Comparison of ENCODE assay signal across 28 mouse cellular contexts in genomic region chr7:82424281-82424680, GRCm38 (mm10).
DNase-seq lines count a peak whose midpoint lies in the region; ATAC-seq and TF ChIP-seq lines count a peak whose summit lies in the region.
"Had no signal": no experiment of that assay in that cellular context is flagged by ENCODE, and none has a peak within 500 bp of the region (broad histone marks: within the 10 kb centered on the region; RNA-seq: fewer than 3 reads in every experiment).

No protein-coding gene starts in this region.

- intact Hi-C loops in heart, postnatal 25 days (cut with DNase I), result no loop called here

- no peak for TF ChIP-seq CTCF in stomach, postnatal 0 days (IDR thresholded peaks at IDR 0.05; ENCODE audit: low read depth)

- peaks cover 19% of the 10 kb centered on the region for H3K4me1 ChIP-seq in embryonic facial prominence, embryonic 12.5 days
- H3K4me1 ChIP-seq in embryonic facial prominence, embryonic 10.5 days, result 0 out of 2 replicates have a peak, but pooled peaks cover 3% of the 10 kb centered on the region
- H3K4me1 ChIP-seq in heart, embryonic 16.5 days (ENCODE audit: control insufficient read depth, insufficient read depth, low read length), result peaks cover 41% of the 10 kb centered on the region
- H3K4me1 ChIP-seq in limb, embryonic 13.5 days, result peaks cover 67% of the 10 kb centered on the region
- H3K4me1 ChIP-seq in stomach, postnatal 0 days (replicated peaks; ENCODE audit: control insufficient read depth, insufficient read depth), result no peaks in the 10 kb centered on the region
- H3K4me1 ChIP-seq: forebrain, embryonic 10.5 days; midbrain, embryonic 10.5 days; midbrain, embryonic 15.5 days had no signal

- H3K36me3 ChIP-seq in embryonic facial prominence, embryonic 12.5 days, result no peaks in the 10 kb centered on the region
- H3K36me3 ChIP-seq in embryonic facial prominence, embryonic 10.5 days (replicated peaks), result no peaks in the 10 kb centered on the region
- no peaks in the 10 kb centered on the region for H3K36me3 ChIP-seq in heart, embryonic 16.5 days (ENCODE audit: control insufficient read depth, insufficient read depth)
- H3K36me3 ChIP-seq in limb, embryonic 13.5 days, result no peaks in the 10 kb centered on the region
- H3K36me3 ChIP-seq in stomach, postnatal 0 days (ENCODE audit: control insufficient read depth, insufficient read depth, low read length), result no peaks in the 10 kb centered on the region
- H3K36me3 ChIP-seq: forebrain, embryonic 10.5 days; forebrain, embryonic 15.5 days; G1E; lung, embryonic 15.5 days; midbrain, embryonic 10.5 days; midbrain, embryonic 15.5 days had no signal

- no peak for TF ChIP-seq EP300 in stomach, postnatal 0 days (optimal IDR thresholded peaks at IDR 0.05)

- no peak overlapping the region for H3K4me3 ChIP-seq in embryonic facial prominence, embryonic 12.5 days
- H3K4me3 ChIP-seq in embryonic facial prominence, embryonic 10.5 days, result no peak overlapping the region
- H3K4me3 ChIP-seq in heart, embryonic 16.5 days (ENCODE audit: low read length), result no peak overlapping the region
- no peak overlapping the region for H3K4me3 ChIP-seq in limb, embryonic 13.5 days
- H3K4me3 ChIP-seq in stomach, postnatal 0 days (ENCODE audit: low read depth, low read length), result no peak overlapping the region
- H3K4me3 ChIP-seq: forebrain, embryonic 10.5 days; forebrain, embryonic 15.5 days; layer of hippocampus, adult 2 months; left cerebral cortex, adult 2 months; lung, embryonic 15.5 days; midbrain, embryonic 10.5 days; midbrain, embryonic 15.5 days had no signal

- no peaks in the 10 kb centered on the region for H3K9me3 ChIP-seq in embryonic facial prominence, embryonic 12.5 days
- no peaks in the 10 kb centered on the region for H3K9me3 ChIP-seq in embryonic facial prominence, embryonic 10.5 days
- H3K9me3 ChIP-seq in heart, embryonic 16.5 days (replicated peaks; ENCODE audit: control insufficient read depth, low read length), result no peaks in the 10 kb centered on the region
- no peaks in the 10 kb centered on the region for H3K9me3 ChIP-seq in limb, embryonic 13.5 days
- no peaks in the 10 kb centered on the region for H3K9me3 ChIP-seq in stomach, postnatal 0 days (ENCODE audit: control insufficient read depth, low read length)
- H3K9me3 ChIP-seq: forebrain, embryonic 10.5 days; forebrain, embryonic 15.5 days; lung, embryonic 15.5 days; midbrain, embryonic 10.5 days; midbrain, embryonic 15.5 days had no signal

- no peak for DNase-seq in embryonic facial prominence, embryonic 10.5 days (ENCODE audit: low spot score)
- DNase-seq in heart, postnatal 25 days (ENCODE audit: low spot score), result no peak
- peak; percentile 58 for DNase-seq in stomach, postnatal 0 days (ENCODE audit: low spot score)
- DNase-seq in urinary bladder, postnatal 36 days (ENCODE audit: low spot score in 2 of 2), result no peak
- DNase-seq in spleen, postnatal 10 days (ENCODE audit: low spot score in 2 of 2), result no peak
- DNase-seq: adrenal gland, adult 8-10 months; cerebellum, adult 8-10 months; cerebellum, postnatal 36 days; gastrocnemius, postnatal 36 days; kidney, postnatal 25 days; right cerebral cortex, adult 18-20 months; spleen, adult 18-20 months; thymus, postnatal 4 days had no signal

- peak overlapping the region; percentile 47; the same call in 1 of the 2 replicates for H3K27ac ChIP-seq in embryonic facial prominence, embryonic 12.5 days
- no peak overlapping the region for H3K27ac ChIP-seq in embryonic facial prominence, embryonic 10.5 days (replicated peaks)
- H3K27ac ChIP-seq in heart, embryonic 16.5 days (ENCODE audit: low read length), result peak overlapping the region; percentile 17; the same call in 1 of the 2 replicates
- peak overlapping the region; percentile 64; the same call in 1 of the 2 replicates for H3K27ac ChIP-seq in limb, embryonic 13.5 days
- H3K27ac ChIP-seq in stomach, postnatal 0 days (replicated peaks), result peak overlapping the region; percentile 30; the same call in 1 of the 2 replicates
- H3K27ac ChIP-seq: forebrain, embryonic 10.5 days; forebrain, embryonic 15.5 days; hindbrain, embryonic 14.5 days; layer of hippocampus, adult 2 months; left cerebral cortex, adult 2 months; lung, embryonic 15.5 days; midbrain, embryonic 10.5 days; midbrain, embryonic 15.5 days had no signal

- H3K27me3 ChIP-seq in embryonic facial prominence, embryonic 12.5 days, result no peaks in the 10 kb centered on the region
- H3K27me3 ChIP-seq in embryonic facial prominence, embryonic 10.5 days (replicated peaks; ENCODE audit: low read depth, poor library complexity, severe bottlenecking), result no peaks in the 10 kb centered on the region
- H3K27me3 ChIP-seq in heart, embryonic 16.5 days (ENCODE audit: control insufficient read depth, insufficient read depth, low read length), result no peaks in the 10 kb centered on the region
- peaks cover 10% of the 10 kb centered on the region for H3K27me3 ChIP-seq in limb, embryonic 13.5 days
- no peaks in the 10 kb centered on the region for H3K27me3 ChIP-seq in stomach, postnatal 0 days (ENCODE audit: control insufficient read depth, insufficient read depth, low read length)
- H3K27me3 ChIP-seq: forebrain, embryonic 15.5 days; lung, embryonic 15.5 days; midbrain, embryonic 15.5 days had no signal

- H3K4me2 ChIP-seq in embryonic facial prominence, embryonic 12.5 days (replicated peaks), result no peak overlapping the region
- H3K4me2 ChIP-seq in heart, embryonic 16.5 days (ENCODE audit: low read depth, low read length), result no peak overlapping the region
- peak overlapping the region; percentile 52 for H3K4me2 ChIP-seq in limb, embryonic 13.5 days (replicated peaks)
- no peak overlapping the region for H3K4me2 ChIP-seq in stomach, postnatal 0 days (replicated peaks; ENCODE audit: low read depth)
- H3K4me2 ChIP-seq: forebrain, embryonic 15.5 days; heart, embryonic 11.5 days; hindbrain, embryonic 14.5 days; liver, embryonic 11.5 days; lung, embryonic 15.5 days; midbrain, embryonic 15.5 days had no signal

- no peak for ATAC-seq in embryonic facial prominence, embryonic 12.5 days (ENCODE audit: insufficient number of reproducible peaks, insufficient read depth, low FRiP score, low TSS enrichment)
- ATAC-seq in heart, embryonic 16.5 days (replicated peaks; ENCODE audit: extremely low read depth, insufficient read depth, low FRiP score), result no peak
- no peak for ATAC-seq in limb, embryonic 13.5 days (ENCODE audit: low FRiP score, low read depth)
- peak; percentile 92 for ATAC-seq in stomach, postnatal 0 days (ENCODE audit: low FRiP score, low TSS enrichment)
- ATAC-seq: forebrain, embryonic 15.5 days; intestine, postnatal 0 days; midbrain, embryonic 15.5 days had no signal

- WGBS in embryonic facial prominence, embryonic 12.5 days, result 69% methylated on average over 1 of the region's 1 CpGs
- 80% methylated on average over 1 of the region's 1 CpGs for WGBS in embryonic facial prominence, embryonic 10.5 days
- 92% methylated on average over 1 of the region's 1 CpGs for WGBS in heart, embryonic 16.5 days
- WGBS in limb, embryonic 13.5 days, result 85% methylated on average over 1 of the region's 1 CpGs
- 67% methylated on average over 1 of the region's 1 CpGs for WGBS in stomach, postnatal 0 days

- H3K9ac ChIP-seq in embryonic facial prominence, embryonic 12.5 days, result no peak overlapping the region
- no peak overlapping the region for H3K9ac ChIP-seq in heart, embryonic 16.5 days (ENCODE audit: low read length)
- no peak overlapping the region for H3K9ac ChIP-seq in limb, embryonic 13.5 days
- no peak overlapping the region for H3K9ac ChIP-seq in stomach, postnatal 0 days (ENCODE audit: low read length)
- H3K9ac ChIP-seq: forebrain, embryonic 15.5 days; hindbrain, embryonic 14.5 days; lung, embryonic 15.5 days; midbrain, embryonic 15.5 days had no signal
